Mouse (Mus musculus) layer of hippocampus, adult 6 months (tissue): ENCODE data around the gene S100a7a. TPM values are rescaled to one million over a fixed set of nuclear protein-coding genes. Genes with fewer than 3 reads are reported as not detected.

Source experiments
- long read RNA-seq, 2 experiments: library from polyadenylated mRNA; unstranded; transcript quantifications; one replicate each; pipeline ENCODE4 v2.0.0; 2019 to 2020
- polyA plus RNA-seq: library from polyadenylated mRNA; unstranded; fragments of <200 nt; fragmentation: Nextera tagmentation; gene quantifications from 2 replicates; pipeline ENCODE4 v1.2.3, GENCODE M21; 2021

Gene S100a7a
- polyA plus RNA-seq, result 0.10 TPM in 1 of 2 replicates, not detected in the other
- long read RNA-seq, experiment 1, result 0 reads
- long read RNA-seq, experiment 2, partial matches to known transcripts, result 0 of 4 reads
- long read RNA-seq, experiment 2, other reads (novel, unspliced or antisense), result 4 of 4 reads

GRCm38 (mm10) chr3:90653717-90654116 is at the start of gene S100a7a:
S100a7a (plus strand) TSS chr3:90654017.

DNA sequence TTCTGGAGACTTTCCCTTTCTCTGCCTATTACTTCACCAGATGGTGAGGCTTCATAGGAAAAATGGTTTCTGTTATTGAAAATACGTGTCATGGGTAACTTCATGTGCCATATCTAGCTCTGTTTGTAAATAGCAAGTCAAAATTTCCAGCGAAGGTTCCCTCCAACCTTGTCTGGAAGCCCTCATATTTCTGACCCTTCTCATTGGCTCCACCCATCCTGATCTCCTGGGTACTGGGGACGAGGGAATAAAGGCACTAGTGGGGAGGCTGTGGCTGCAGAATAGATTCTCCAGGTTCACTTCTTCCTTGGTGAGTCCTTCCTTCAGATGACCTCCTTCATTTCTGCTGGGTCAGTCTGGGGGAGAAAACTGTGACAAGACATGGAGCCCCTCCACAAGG is 45.6 kb upstream of the S100a7a start, which contains the start of gene S100a5:
S100a5 (plus strand) TSS at position 301 of the 400 bp plus-strand sequence.

DNA sequence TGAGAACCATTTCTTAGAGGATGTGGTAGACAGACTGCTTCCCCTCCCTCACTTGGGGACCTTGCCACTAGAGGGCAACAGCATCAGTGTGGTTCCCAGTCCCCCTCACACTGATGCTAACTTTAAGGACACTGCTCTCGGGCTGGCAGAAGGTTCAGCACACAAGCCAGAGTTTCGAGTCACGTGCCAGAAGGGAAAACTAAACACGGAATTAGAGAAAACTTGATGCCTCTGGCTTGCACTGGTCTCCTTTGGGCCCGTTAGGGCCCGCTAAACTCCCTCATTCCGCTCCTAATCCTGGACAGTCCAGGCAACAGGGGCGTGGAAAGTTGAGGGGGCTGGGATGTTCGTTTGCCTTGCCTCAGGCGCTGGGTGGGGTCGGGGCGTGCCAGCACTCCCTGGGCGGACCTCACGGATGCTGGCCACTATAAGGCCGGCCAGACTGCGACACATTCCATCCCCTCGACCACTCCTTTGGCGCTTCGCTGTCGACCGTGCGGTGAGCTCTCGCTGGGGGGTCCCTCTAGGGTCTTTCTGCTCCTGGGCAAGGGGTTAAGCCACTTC is 41.0 kb upstream of the S100a7a start, which contains the start of gene S100a6:
S100a6 (plus strand) TSS at position 155 of the 564 bp plus-strand sequence.

DNA sequence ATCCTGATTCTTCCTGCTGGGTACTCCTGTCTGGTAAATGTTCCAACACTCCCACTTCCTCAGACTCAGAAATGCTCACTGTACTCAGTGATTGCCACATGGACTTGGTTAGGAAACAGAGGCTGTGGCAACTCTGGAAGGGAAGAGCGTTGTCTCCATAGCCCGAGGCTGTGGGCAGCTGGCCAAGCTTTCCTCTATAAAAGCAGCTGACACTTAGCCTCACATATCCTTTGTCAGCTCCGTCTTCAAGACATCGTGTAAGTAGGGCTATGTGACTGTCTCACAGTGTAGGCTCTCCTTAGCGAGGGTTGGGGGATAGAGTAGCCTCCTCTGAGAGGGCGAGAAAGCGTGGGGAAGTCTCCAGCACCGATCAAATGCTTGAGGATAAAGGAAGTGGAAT is 15.0 kb downstream of the S100a7a start, which contains the start of gene S100a8:
S100a8 (plus strand) TSS at position 133 of the 400 bp plus-strand sequence.

DNA sequence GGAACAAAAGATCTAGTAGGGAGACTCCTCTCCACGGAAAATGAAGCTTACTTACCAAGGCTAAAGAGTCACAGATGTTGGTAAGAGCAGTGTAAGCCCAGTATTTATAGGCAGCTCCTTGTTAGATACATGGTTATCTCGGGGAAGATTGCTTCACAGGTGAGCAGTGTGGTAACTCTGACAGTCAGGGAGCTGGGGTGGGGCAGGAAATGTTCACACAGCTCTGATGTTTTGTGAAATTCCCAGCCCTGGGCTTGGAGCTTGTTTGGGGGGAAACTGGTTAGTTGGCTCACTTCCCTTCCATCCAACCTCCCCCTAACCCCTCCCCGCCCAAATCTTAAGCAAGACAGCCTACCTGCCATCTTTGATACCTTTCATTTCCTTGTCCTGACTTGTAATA is 41.8 kb downstream of the S100a7a start, which contains the start of gene S100a9:
S100a9 (minus strand) TSS at position 109 of the 400 bp plus-strand sequence.

Other genes starting within 250 kb of the S100a7a start
- gene Ints3, start 220.4 kb upstream of the S100a7a start, polyA plus RNA-seq, result 12.0 and 12.8 TPM in 2 replicates
- gene Npr1, start 188.2 kb upstream of the S100a7a start, polyA plus RNA-seq, result 0.78 and 0.92 TPM in 2 replicates
- 70.1 and 73.7 TPM in 2 replicates for gene Ilf2, start 177.9 kb upstream of the S100a7a start, polyA plus RNA-seq
- 91.8 and 96.6 TPM in 2 replicates for gene Snapin, start 163.0 kb upstream of the S100a7a start, polyA plus RNA-seq
- gene Chtop, start 144.5 kb upstream of the S100a7a start, polyA plus RNA-seq, result 86.8 and 92.3 TPM in 2 replicates
- gene S100a1, start 139.6 kb upstream of the S100a7a start, polyA plus RNA-seq, result 287 and 351 TPM in 2 replicates
- gene S100a13, start 139.6 kb upstream of the S100a7a start, polyA plus RNA-seq, result 174 and 206 TPM in 2 replicates
- gene S100a14, start 127.2 kb upstream of the S100a7a start, polyA plus RNA-seq, result 0.15 TPM in 1 of 2 replicates, not detected in the other
- gene S100a16, start 116.8 kb upstream of the S100a7a start, polyA plus RNA-seq, result 198 and 207 TPM in 2 replicates
- gene S100a3, start 93.4 kb upstream of the S100a7a start, polyA plus RNA-seq, result 0.58 and 1.2 TPM in 2 replicates
- not detected in 2 replicates for gene S100a2, start 63.8 kb upstream of the S100a7a start, polyA plus RNA-seq
- not detected in 2 replicates for gene Gm42674, start 52.1 kb upstream of the S100a7a start, polyA plus RNA-seq
- 5.3 and 5.8 TPM in 2 replicates for gene S100a4, start 50.2 kb upstream of the S100a7a start, polyA plus RNA-seq
- gene S100a5, start 45.5 kb upstream of the S100a7a start, polyA plus RNA-seq, result not detected in 2 replicates
- 46.6 and 59.7 TPM in 2 replicates for gene S100a6, start 41.1 kb upstream of the S100a7a start, polyA plus RNA-seq
- gene S100a8, start 15.0 kb downstream of the S100a7a start, polyA plus RNA-seq, result 0.62 and 0.70 TPM in 2 replicates
- not detected in 2 replicates for gene S100a9, start 41.7 kb downstream of the S100a7a start, polyA plus RNA-seq
- gene Pglyrp4, start 72.9 kb downstream of the S100a7a start, polyA plus RNA-seq, result not detected in 2 replicates
- gene Gm5849, start 123.9 kb downstream of the S100a7a start, polyA plus RNA-seq, result not detected in 2 replicates